Comparison of ENCODE assay signal across 26 mouse cellular contexts in genomic region chr11:7863711-7864110, GRCm38 (mm10).
DNase-seq lines count a peak whose midpoint lies in the region; ATAC-seq and TF ChIP-seq lines count a peak whose summit lies in the region.
"Had no signal": no experiment of that assay in that cellular context is flagged by ENCODE, and none has a peak within 500 bp of the region (broad histone marks: within the 10 kb centered on the region; RNA-seq: fewer than 3 reads in every experiment).

No protein-coding gene starts in this region.

- H3K9me3 ChIP-seq in kidney, embryonic 16.5 days (ENCODE audit: low read length) = no peaks in the 10 kb centered on the region
- no peaks in the 10 kb centered on the region for H3K9me3 ChIP-seq in midbrain, embryonic 14.5 days (ENCODE audit: control insufficient read depth, low read length)
- H3K9me3 ChIP-seq: embryonic facial prominence, embryonic 12.5 days; forebrain, embryonic 10.5 days; G1E; hindbrain, embryonic 12.5 days; intestine, embryonic 15.5 days; limb, embryonic 12.5 days; liver, embryonic 15.5 days; midbrain, embryonic 13.5 days had no signal

- no peaks in the 10 kb centered on the region for H3K36me3 ChIP-seq in kidney, adult 2 months (ENCODE audit: control insufficient read depth, insufficient read depth, low read length)
- H3K36me3 ChIP-seq in kidney, embryonic 16.5 days (ENCODE audit: insufficient read depth, low read length) = no peaks in the 10 kb centered on the region
- no peaks in the 10 kb centered on the region for H3K36me3 ChIP-seq in midbrain, embryonic 14.5 days (ENCODE audit: control insufficient read depth, insufficient read depth, low read length)
- H3K36me3 ChIP-seq: embryonic facial prominence, embryonic 12.5 days; forebrain, embryonic 10.5 days; G1E; hindbrain, embryonic 12.5 days; intestine, embryonic 15.5 days; limb, embryonic 12.5 days; liver, embryonic 15.5 days; midbrain, embryonic 13.5 days had no signal

- ATAC-seq in kidney, embryonic 16.5 days (ENCODE audit: low FRiP score, low TSS enrichment) = peak; percentile 49; the same call in 1 of the 2 replicates
- no peak for ATAC-seq in midbrain, embryonic 14.5 days (ENCODE audit: low FRiP score, low TSS enrichment)
- ATAC-seq: forebrain, embryonic 16.5 days; hindbrain, postnatal 0 days; intestine, embryonic 15.5 days; midbrain, embryonic 13.5 days had no signal

- H3K4me3 ChIP-seq in kidney, adult 2 months (ENCODE audit: insufficient read depth, low read depth, low read length) = no peak overlapping the region
- no peak overlapping the region for H3K4me3 ChIP-seq in kidney, embryonic 16.5 days (ENCODE audit: low read length)
- H3K4me3 ChIP-seq in midbrain, embryonic 14.5 days (replicated peaks; ENCODE audit: low read depth, low read length) = no peak overlapping the region
- H3K4me3 ChIP-seq: embryonic facial prominence, embryonic 12.5 days; forebrain, embryonic 10.5 days; hindbrain, embryonic 12.5 days; intestine, embryonic 15.5 days; left cerebral cortex, adult 2 months; limb, embryonic 12.5 days; liver, embryonic 15.5 days; midbrain, embryonic 13.5 days had no signal

- TF ChIP-seq CTCF in kidney, adult 2 months (conservative IDR thresholded peaks at IDR 0.05; ENCODE audit: insufficient read depth, insufficient read length, low read depth, low read length) = no peak

- H3K4me1 ChIP-seq in kidney, adult 2 months (ENCODE audit: control insufficient read depth, insufficient read depth, low read length) = no peaks in the 10 kb centered on the region
- peaks cover 3% of the 10 kb centered on the region; the same call in 1 of the 2 replicates for H3K4me1 ChIP-seq in kidney, embryonic 16.5 days (ENCODE audit: insufficient read depth, low read length)
- no peaks in the 10 kb centered on the region for H3K4me1 ChIP-seq in midbrain, embryonic 14.5 days (ENCODE audit: control insufficient read depth, insufficient read depth, low read length)
- H3K4me1 ChIP-seq: embryonic facial prominence, embryonic 12.5 days; forebrain, embryonic 10.5 days; hindbrain, embryonic 12.5 days; intestine, embryonic 15.5 days; limb, embryonic 12.5 days; liver, embryonic 15.5 days; midbrain, embryonic 13.5 days had no signal

- WGBS in kidney, adult 2 months = 38% methylated on average over 5 of the region's 5 CpGs
- 56% methylated on average over 5 of the region's 5 CpGs for WGBS in kidney, embryonic 16.5 days
- WGBS in midbrain, embryonic 14.5 days = 87% methylated on average over 5 of the region's 5 CpGs

- no peak overlapping the region for H3K4me2 ChIP-seq in kidney, embryonic 16.5 days (replicated peaks; ENCODE audit: low read depth, low read length)
- H3K4me2 ChIP-seq in midbrain, embryonic 14.5 days (ENCODE audit: low read length) = no peak overlapping the region
- H3K4me2 ChIP-seq: embryonic facial prominence, embryonic 12.5 days; hindbrain, embryonic 12.5 days; intestine, embryonic 15.5 days; limb, embryonic 12.5 days; liver, embryonic 15.5 days; midbrain, embryonic 13.5 days had no signal

- no peak overlapping the region for H3K9ac ChIP-seq in kidney, embryonic 16.5 days (replicated peaks; ENCODE audit: low read length)
- no peak overlapping the region for H3K9ac ChIP-seq in midbrain, embryonic 14.5 days (replicated peaks; ENCODE audit: low read length)
- H3K9ac ChIP-seq: embryonic facial prominence, embryonic 12.5 days; hindbrain, embryonic 12.5 days; intestine, embryonic 15.5 days; limb, embryonic 12.5 days; liver, embryonic 15.5 days; midbrain, embryonic 13.5 days had no signal

- DNase-seq in adrenal gland, adult 8-10 months = peak; percentile 9
- DNase-seq in adrenal gland, adult 2 months = no peak
- DNase-seq in kidney, adult 2 months = peak; percentile 65
- no peak for DNase-seq in kidney, adult 18-20 months
- peak; percentile 24 to 68 for DNase-seq in kidney, postnatal 36 days
- no peak for DNase-seq in midbrain, embryonic 14.5 days
- DNase-seq in right cerebral cortex, postnatal 4 days = no peak
- DNase-seq: adrenal gland, postnatal 14 days; cerebellum, adult 18-20 months; cerebellum, postnatal 14 days; right cerebral cortex, postnatal 25 days; spleen, adult 18-20 months; thymus, postnatal 14 days had no signal

- no peak for TF ChIP-seq POLR2A in kidney, adult 2 months (IDR thresholded peaks at IDR 0.05; ENCODE audit: low read depth, low read length)

- no peaks in the 10 kb centered on the region for H3K27me3 ChIP-seq in kidney, adult 2 months (replicated peaks; ENCODE audit: control insufficient read depth, insufficient read depth, low read length)
- no peaks in the 10 kb centered on the region for H3K27me3 ChIP-seq in kidney, embryonic 16.5 days (ENCODE audit: insufficient read depth, low read length)
- H3K27me3 ChIP-seq in midbrain, embryonic 14.5 days (ENCODE audit: control insufficient read depth, insufficient read depth, low read length) = no peaks in the 10 kb centered on the region
- H3K27me3 ChIP-seq: embryonic facial prominence, embryonic 12.5 days; hindbrain, embryonic 12.5 days; intestine, embryonic 15.5 days; limb, embryonic 12.5 days; liver, embryonic 15.5 days; midbrain, embryonic 13.5 days had no signal

- peak overlapping the region; percentile 56; the same call in 1 of the 2 replicates for H3K27ac ChIP-seq in kidney, adult 2 months (ENCODE audit: insufficient read depth, low read depth, low read length)
- 0 out of 2 replicates have a peak overlapping the region, but pooled peaks have one; percentile 49 for H3K27ac ChIP-seq in kidney, embryonic 16.5 days (ENCODE audit: low read length)
- no peak overlapping the region for H3K27ac ChIP-seq in midbrain, embryonic 14.5 days (replicated peaks; ENCODE audit: low read depth, low read length)
- H3K27ac ChIP-seq: embryonic facial prominence, embryonic 12.5 days; forebrain, embryonic 10.5 days; hindbrain, embryonic 12.5 days; hindbrain, postnatal 0 days; intestine, embryonic 15.5 days; left cerebral cortex, adult 2 months; limb, embryonic 12.5 days; liver, embryonic 15.5 days; macrophage; midbrain, embryonic 13.5 days had no signal

Comparison
In these comparisons a context has a peak if more than half of its experiments do, and no peak if none do; other contexts are left out.
1. DNase-seq: peak in adrenal gland, adult 8-10 months (single experiment), kidney, adult 2 months (single experiment) and kidney, postnatal 36 days (2 of 2); none in adrenal gland, adult 2 months (single experiment), kidney, adult 18-20 months (single experiment), midbrain, embryonic 14.5 days (single experiment) and right cerebral cortex, postnatal 4 days (single experiment).